Mouse (Mus musculus) cerebellum, postnatal 4 days (tissue): ENCODE measurements at regions not wholly inside any gene's neighbourhood (a gene's known extent, or its start where the extent isn't known, plus 50 kb on each side); places are given as distances from the start of the nearest gene placed in this dataset.
A peak's percentile ranks its signal among the peaks of the same experiment; 100 is the strongest.

Experiments used
- DNase-seq, 2 experiments: peaks; one replicate each; pipeline ENCODE4 v3.0.0; 2022; ENCODE audit warnings: low spot score in 2 of 2, mixed read lengths in 1 of 2

- DNase-seq: no peak
Measured at GRCm38 (mm10) chr13:101935843-101936242, 167.8 kb upstream of the Pik3r1 start.

DNA sequence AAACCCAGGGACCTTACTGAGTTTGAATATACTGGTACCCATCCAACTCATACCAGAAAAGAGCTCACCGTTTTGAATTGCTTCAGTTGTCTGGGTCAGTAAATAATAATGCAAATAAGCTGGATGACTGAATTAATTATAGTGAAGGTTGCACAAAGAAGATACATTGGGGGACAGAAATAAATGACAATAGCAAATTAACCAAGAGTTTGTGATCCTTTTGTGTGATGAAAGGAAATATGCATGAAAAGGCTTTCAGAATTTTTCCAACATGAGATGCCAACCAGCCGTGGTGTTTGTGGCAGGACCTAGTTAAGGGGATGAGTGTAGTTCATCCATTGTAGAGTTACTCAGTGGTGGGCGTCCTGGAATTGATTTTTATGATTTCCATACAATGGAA, 186.5 kb upstream of the Pik3r1 start:
- DNase-seq: no peak

GRCm38 (mm10) chr13:101955806-101956418, 187.9 kb upstream of the Pik3r1 start:
- DNase-seq: peak in 1 of 2 experiments; percentile 40

GRCm38 (mm10) chr13:101957782-101958181, 189.8 kb upstream of the Pik3r1 start:
- DNase-seq: peak in 1 of 2 experiments; percentile 4

- DNase-seq: no peak
Measured at GRCm38 (mm10) chr13:101965537-101965936, 197.5 kb upstream of the Pik3r1 start.

- DNase-seq: no peak
Measured at GRCm38 (mm10) chr13:101966799-101967397, 198.9 kb upstream of the Pik3r1 start.

DNA sequence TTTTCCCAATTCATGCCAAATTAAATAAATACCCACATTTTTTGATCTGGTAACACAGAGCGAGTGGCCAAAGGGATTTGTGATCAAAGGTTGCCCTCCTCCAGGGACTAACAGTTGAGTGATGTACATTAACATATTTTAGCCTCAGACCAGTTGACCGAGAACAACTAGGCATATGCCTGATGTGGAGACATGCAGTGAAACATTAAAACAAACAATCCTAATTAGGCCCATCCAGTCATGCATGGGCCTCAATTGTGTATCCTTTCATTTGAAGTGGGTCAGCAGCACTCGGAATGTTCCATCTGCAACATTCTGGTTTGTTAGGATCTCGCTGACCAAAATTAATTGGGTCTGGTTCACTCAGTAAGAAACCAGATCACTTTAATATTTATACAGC, 199.4 kb upstream of the Pik3r1 start:
- no peak for DNase-seq

DNA sequence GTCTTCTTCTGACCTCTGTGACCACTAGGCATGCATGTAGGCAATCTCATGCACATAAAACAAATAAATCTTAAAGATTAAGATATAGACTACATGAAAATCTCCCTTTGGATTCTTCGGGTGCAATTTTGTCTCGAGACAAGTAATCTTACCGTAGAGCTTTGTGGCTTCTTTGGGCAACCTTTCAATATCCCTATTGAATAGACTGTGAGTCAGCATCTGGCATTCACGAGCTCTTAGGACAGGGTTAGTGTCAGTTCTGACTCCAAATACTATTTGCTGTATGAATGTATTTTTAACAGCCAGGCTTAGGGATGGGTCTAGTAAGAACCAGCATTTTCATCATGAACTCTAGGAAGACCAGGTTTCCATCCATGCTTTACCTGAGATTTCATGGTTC, 208.7 kb upstream of the Pik3r1 start:
- DNase-seq: no peak

DNA sequence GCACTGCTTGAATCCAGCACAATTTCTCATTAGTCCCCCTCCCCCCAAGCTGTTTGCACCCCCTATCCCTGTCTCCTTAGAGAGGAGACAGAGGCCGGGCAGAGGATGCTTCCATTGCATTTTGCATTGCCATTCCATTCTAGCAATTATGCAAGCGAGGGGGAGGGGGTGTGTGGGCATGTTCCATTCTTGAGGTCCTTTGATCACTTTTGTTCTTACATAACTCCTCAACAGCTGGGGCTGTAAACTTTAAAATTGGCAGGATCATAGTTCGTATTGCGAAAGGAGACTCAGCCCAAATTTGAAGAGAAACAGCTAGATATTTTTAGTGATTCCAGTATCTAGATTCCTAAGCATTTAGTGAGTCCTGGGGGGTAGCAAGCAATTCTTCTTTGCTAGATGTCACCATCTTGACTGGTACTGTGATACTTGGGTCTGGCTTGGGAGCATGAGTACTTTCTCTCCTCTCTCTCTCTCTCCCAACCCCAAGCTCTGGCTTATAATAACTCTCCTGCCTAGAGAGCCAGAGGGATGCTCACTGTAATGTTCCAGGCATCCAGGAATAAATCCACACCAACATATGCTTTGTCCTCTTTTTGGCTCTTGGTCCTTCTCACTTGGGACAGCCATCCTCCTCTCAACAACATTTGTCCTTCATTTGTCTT, 212.3 kb upstream of the Pik3r1 start:
- no peak for DNase-seq

GRCm38 (mm10) chr13:101988637-101989413, 220.8 kb upstream of the Pik3r1 start:
- DNase-seq: no peak

GRCm38 (mm10) chr13:101991729-101992128, 223.7 kb upstream of the Pik3r1 start:
- DNase-seq: no peak

- no peak for DNase-seq
Measured at GRCm38 (mm10) chr13:101994779-101995178, 226.8 kb upstream of the Pik3r1 start.

GRCm38 (mm10) chr13:101995529-101995928, 227.5 kb upstream of the Pik3r1 start:
- no peak for DNase-seq

- no peak for DNase-seq
Measured at GRCm38 (mm10) chr13:101996144-101996543, 228.1 kb upstream of the Pik3r1 start.

DNA sequence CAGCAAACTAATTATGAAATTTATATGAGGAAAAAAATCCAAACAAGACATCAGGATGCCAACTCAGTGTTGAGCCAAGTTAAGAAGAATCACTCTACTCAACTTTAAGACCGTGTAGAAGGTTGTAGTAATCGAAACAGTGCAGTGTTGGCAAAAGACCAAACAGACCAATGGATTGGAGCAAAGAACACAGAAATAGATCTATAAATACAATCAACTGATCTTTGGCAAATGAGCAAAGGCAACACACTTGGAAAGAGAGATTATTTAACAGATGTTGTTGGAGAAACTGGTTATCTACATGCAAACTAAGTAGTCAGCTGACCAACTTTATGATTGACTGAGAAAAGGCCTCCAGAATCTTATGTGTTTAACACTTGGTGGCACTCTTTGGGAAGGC, 229.4 kb upstream of the Pik3r1 start:
- no peak for DNase-seq

DNA sequence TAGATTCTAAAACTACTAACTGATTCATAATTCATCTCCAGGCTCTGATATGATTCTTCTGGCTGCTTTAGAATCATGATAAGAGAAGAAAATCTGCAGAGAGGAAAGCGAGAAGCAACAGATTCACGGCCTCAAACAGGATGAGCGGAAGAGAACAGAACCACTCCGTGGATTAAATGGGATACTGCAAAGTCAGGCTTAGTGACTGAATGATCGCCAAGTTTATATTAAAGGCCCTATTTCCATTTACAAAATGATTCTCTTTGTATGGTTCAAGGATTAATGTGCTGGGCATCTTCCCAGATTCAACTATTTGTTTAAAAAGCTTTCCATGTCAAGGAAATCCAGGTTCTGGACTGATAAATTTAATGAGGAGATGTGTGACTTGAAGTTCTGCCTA, 238.5 kb upstream of the Pik3r1 start:
- DNase-seq: no peak

DNA sequence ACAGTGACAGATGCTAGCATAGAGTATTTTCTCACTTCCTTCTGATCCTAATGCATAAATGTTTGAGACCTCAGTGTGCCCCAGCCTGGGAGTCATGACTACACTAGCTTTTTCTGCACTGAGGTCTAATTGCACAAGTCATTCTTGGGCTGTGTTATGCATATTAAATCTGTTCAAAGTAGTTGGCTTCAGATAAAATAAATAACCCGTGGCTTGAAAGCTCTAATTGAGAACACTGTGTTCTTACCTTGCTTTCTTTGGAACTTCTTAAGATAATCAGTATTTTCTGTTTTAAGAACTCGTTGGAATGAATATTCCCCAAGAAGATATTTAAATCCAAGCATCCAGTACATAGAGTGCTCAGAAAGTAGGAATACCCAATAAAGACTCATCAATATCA, 243.9 kb upstream of the Pik3r1 start:
- no peak for DNase-seq

- DNase-seq: no peak
Measured at GRCm38 (mm10) chr13:102014514-102014913, 246.5 kb upstream of the Pik3r1 start.

- DNase-seq: peak in 1 of 2 experiments; percentile 4
Measured at GRCm38 (mm10) chr13:102014958-102015357, 246.9 kb upstream of the Pik3r1 start.

DNA sequence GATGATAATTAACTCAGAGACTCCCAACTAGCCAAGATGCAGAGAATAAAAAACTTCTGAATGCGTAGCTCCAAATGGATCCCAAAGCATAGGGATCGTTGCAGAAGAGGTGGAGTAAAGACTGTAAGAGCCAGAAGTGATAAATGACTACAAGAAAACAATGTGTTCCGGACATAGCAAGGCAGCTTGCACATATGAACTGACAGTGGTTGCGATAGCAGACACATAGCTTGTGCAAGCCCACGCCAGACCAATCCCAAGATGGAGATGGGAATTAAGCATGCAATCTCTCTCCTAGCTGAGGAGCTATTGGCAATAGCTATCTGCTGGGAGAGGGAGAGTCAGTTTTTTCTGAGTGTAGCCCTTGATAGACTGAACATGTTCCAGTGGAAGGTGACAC, 248.5 kb upstream of the Pik3r1 start:
- DNase-seq: no peak

- no peak for DNase-seq
Measured at GRCm38 (mm10) chr13:102022273-102022672, 254.3 kb upstream of the Pik3r1 start.

DNA sequence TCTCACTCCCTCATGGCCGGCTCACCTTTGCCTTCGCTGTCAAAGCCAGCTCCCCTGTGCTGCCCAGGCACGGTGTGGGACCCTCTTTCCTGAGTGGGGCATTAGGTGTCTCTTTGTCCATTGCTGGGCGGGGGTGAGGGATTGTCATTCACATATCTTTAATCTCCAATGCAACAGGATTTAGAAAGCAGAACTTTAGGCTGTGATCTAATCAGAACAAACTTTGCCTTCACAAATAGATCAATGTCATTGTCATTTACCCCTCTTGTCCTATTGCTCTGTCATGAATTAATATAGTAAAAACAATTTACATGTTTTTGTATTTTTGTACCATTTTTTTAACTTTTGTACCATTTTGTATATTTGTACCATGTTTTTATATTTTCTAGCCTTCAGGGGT, 254.7 kb upstream of the Pik3r1 start:
- no peak for DNase-seq
